Mouse (Mus musculus) layer of hippocampus, adult 11-12 months (tissue): Measurements from ENCODE around the gene Mgat1.
"Not testable (repeated sequence)": the region's sequence is repeated elsewhere in the genome, so short reads cannot be mapped to it uniquely, and the experiment has no call there.

Experiments
- DNase-seq: peaks from one replicate; pipeline ENCODE4 v3.0.0; 2022; ENCODE audit warnings: low spot score

The Mgat1 gene

DNA sequence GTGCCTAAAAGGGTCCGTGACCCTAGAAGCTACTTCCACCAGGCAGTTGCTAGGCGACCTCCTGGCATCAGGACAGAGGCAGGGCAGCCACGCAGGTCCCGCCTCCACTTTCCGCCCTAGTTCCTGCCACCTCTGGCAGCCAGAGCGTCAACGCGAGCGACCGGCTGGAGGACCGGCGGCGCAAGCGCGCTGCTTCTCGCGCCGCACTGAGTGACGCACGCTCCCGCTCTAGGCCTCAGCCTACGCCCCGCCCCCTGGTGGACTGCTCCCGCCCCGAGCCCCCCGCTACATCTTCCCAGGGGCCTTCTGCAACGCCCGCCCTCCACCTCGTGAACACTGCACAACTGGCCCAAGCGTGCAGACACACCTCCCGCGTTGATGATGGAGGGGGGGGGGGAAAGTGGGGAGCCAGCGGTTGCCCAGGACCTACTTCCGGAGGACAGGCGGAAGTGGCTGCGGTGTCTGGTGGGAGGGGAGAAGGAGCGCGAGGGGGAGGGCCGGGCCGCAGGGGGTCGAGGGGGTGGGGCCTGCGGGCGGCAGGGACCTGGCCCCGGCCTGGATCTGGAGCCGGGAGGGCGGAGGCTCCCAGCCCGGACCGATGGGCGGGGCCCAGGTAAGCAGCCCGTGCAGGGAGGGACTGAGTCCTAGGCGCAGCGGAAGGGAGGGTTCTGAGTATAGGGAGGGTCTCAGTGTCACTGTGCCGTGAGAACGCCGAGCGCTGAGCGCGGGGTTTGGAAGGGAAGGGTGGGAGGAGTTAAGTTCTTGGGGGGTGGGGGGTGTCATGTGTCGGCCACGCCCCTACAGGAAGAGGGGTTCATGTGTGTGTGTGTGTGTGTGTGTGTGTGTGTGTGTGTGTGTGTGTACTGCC is at the start of gene Mgat1:
Gene Mgat1, plus strand, starts transcription at position 465 of the 868 bp plus-strand sequence.
- peak; percentile 92 for DNase-seq

GRCm38 (mm10) chr11:49194771-49195170 is 49.2 kb upstream of the Mgat1 start:
- not testable (repeated sequence) for DNase-seq

- no peak for DNase-seq
Observed at GRCm38 (mm10) chr11:49195819-49196322, 48.1 kb upstream of the Mgat1 start.

GRCm38 (mm10) chr11:49200666-49201065 is 43.3 kb upstream of the Mgat1 start:
- no peak for DNase-seq

GRCm38 (mm10) chr11:49201142-49201541 is 42.8 kb upstream of the Mgat1 start:
- DNase-seq = no peak

GRCm38 (mm10) chr11:49202071-49202470 is 41.9 kb upstream of the Mgat1 start:
- no peak for DNase-seq

DNA sequence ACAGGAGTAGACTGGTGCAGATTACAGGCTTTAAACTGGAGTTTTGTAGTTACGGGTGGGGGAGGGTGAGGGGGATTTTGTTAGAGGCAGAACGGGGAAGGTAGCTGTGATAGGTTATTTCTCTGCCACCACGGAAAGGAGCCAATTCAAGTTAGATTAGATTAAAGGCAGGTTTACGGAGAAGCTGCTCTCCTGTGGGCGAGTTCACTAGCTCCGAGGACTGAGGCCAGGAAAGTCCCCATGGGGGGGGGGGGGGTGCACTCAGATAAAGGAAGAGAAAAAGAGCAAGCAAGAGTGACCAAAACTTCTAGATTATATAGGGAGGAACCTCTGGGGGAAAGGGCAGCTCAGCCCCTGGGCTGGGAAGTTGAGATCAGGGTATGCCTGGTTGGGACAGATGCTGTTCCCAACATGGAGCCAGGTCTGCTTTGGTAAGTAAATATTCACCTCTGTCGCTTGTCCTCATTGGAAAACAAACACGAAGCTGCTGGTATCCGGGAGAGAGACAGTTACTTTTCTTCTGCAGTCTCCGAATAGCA is 41.4 kb upstream of the Mgat1 start:
- DNase-seq = no peak

DNA sequence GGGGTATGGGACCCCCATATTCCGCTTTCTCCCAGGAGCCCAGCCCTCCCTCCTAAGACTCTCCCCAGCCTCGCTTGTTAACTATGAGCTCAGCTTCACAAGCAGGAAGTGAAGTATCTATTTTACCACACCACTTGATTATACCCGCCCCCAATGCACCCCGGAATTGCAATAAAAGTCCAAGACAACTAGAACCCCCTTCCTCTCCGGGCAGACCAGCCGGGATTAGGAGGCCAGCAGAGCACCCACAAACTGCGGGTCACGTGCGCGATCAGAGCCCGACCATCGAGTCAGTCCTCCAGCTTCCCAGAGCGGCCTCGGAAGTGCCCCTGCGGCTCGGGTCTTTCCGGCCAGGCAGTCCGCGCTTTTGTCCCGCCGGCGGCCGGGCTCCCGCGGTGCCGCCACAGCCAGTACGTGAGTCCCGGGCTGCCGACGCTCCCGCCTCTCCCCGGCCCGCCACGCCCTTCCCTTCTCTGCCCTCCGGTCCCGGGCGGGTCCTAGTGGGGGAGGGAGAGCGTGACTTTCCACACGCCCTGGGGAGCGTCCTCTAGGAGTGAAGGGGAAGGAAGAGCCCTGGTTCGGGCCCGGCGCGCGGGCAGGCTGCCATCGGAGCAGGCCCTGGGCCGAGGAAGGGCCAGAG is 40.7 kb upstream of the Mgat1 start, which contains the start of gene Zfp62:
Gene Zfp62, plus strand, starts transcription at position 164 of the 640 bp plus-strand sequence.
- peak; percentile 94 for DNase-seq

DNA sequence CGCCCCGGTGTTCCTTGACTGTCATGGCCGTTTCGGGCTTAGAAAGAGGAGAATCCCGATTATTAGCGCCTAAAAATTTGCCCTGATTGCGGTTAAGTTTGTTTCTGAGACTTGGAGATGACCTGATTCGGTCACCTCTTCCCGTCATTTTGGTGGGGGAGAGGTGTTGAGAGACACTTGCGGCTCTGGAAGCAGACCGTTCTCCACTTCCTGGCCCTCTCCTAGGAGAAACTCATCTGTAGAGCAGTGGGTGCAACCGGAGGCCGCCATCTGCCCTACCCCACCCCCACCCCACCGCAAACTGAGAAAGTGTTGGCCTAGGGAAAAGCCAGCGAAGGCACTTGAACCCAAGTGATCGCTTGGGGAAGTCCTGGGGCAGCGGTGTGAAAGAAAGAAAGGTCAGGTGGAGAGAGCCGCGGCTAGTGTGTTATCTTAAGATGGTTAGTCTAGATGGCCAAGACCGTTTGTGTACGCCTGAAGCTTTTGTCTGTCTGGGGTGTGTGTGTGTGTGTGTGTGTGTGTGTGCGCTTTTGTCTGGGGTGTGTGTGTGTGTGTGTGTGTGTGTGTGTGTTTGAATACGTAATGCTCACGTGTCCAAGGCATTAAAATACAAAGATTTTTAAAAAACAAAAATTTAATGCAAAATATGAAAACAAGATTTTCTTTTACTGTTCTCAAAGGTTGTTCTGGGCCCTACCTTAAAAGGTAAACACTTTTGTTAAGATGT is 40.1 kb upstream of the Mgat1 start:
- DNase-seq = no peak

GRCm38 (mm10) chr11:49205080-49205590 is 38.9 kb upstream of the Mgat1 start:
- DNase-seq = no peak

- no peak for DNase-seq
Observed at GRCm38 (mm10) chr11:49207495-49207894, 36.5 kb upstream of the Mgat1 start.

- DNase-seq = no peak
Observed at GRCm38 (mm10) chr11:49212577-49212976, 31.4 kb upstream of the Mgat1 start.

GRCm38 (mm10) chr11:49213505-49213904 is 30.5 kb upstream of the Mgat1 start:
- no peak for DNase-seq

- DNase-seq = no peak
Observed at GRCm38 (mm10) chr11:49219271-49219670, 24.7 kb upstream of the Mgat1 start.

DNA sequence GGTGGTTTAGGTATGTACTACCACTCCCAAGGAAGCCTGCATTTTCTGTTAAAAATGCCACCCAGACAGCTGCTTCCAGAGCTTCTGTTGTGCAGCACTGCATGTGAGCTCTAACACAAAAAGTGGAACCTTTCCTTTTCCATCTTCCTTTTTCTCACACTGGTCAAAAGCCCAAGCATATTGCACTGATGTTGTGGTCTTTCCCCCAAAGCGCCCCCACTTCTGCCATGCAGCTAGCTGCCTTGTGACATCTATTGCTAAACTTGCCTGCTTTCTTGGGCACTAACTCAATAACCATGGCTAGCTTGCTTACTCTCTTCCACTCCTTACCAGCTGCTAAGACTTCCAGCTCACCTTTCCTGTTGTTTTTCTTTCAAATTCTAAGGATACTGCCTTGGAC is 19.5 kb upstream of the Mgat1 start:
- DNase-seq = no peak

- no peak for DNase-seq
Observed at GRCm38 (mm10) chr11:49232781-49233180, 11.2 kb upstream of the Mgat1 start.

DNA sequence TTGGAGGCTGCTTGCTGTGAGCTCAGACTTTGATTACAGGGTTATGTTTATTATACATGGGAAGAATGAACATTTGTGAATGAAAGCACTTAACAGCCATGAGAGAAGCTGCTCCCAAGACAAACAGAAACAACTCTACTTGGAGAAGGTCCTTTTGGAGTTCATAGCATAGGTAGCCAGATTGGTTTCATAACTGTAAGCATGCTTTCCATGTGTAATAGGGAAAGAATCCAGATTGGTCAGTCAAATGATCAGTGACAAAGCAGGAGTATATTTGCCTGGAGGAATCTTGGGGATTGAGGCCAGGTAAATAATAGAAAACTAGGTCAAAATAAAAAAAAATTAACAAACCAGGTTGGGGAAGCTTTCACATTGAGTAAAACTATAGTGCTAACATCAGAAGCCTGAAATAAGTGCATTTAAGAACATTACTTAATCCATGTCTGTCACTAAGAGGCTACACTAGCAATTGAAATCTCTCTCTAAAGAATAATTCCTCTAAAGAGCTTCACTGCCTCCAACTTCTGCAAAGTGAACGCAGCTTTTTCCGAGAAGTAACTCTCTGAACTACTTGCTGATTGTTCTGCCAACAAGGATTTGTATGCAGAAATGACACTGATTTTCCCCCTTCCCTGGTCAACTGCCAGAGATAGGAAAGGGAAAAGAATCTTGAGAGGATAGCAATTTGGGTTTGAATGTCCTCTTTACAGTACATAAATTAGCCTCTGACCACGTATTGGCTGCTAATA is 8.4 kb upstream of the Mgat1 start:
- no peak for DNase-seq

DNA sequence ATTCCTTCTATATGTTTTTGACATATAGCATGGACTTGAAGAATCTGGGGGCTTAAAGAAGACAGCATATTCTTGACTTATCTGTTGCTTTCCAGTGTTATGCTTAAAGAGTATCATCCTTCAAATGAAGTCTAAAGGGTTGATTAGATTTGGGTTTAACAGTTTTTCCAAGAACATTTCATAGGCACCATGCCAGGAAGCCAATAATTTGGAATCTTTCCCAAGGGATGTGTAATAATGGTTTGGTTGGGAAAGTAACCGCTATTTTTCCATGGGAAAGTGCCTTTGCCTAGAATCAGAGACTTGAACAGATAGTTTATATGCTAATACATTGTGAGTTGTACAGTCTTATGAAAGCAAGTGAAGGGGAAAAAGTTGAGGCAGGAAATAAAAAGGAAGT is 7.1 kb upstream of the Mgat1 start:
- no peak for DNase-seq

GRCm38 (mm10) chr11:49237532-49237931 is 6.5 kb upstream of the Mgat1 start:
- no peak for DNase-seq

DNA sequence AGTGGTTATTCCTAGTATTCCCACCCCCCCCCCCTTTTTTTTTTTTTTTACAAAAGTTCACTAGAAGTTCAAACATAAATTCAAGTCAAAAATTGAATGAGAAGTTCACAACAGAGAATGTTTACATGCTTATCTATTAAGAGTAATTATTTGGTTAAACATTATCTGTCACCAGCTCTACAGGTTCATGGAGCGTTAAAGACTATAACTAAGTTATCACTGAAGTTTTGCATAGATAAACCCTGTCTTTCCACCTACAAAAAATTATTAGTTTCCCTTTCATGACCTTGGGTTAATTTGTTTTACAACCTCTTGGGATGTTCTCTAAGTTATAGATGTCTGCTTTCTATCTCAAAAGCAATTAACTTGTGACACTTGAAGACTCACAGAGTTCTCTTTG is 3.7 kb upstream of the Mgat1 start:
- DNase-seq = no peak

- DNase-seq = no peak
Observed at GRCm38 (mm10) chr11:49240874-49241273, 3.1 kb upstream of the Mgat1 start.
